Mouse (Mus musculus): ENCODE measurements around the gene Cd209e.
"Not testable (repeated sequence)": the region's sequence is repeated elsewhere in the genome, so short reads cannot be mapped to it uniquely, and the experiment has no call there.

Cd209e gene

DNA sequence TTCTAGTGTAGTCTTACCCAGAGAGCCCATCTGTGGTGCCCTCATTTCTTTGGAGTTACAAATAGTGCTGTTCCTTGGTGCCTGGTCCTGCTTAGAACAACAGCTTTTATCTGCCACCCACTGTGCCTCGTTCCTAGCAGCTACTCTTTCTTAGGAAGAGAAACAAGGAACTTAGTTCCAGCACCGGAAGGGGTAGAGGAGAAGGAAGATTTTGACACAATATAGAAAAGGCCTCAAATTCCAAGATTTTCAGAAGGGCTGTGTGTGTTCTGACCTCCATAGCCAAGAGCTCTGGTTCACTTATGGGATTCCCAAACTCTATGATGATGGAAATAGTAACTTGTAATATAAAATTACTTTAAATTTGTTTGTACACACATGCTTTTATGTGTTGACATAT is at the start of gene Cd209e:
Gene Cd209e (minus strand): TSS at position 101 of the 400 bp plus-strand sequence.
- DNase-seq: no peak

DNA sequence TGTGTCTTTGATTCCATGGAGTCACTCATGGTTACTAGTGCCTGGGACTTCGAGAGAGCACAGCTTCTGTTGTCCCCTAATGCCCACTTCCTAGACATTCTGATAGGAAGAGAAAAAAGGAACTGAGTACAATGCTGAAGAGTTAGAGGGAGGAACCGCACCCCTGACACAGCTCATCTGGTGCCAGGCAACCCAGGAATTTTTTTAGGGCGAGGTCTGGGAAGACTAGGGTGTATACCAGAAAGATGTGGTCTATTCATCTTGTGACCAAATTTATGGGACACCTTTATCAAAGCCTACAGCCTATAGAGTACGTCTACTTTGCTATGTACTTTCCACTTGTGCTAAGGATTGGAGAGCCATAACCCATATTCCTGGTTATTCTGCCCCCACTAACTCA is 24.3 kb upstream of the Cd209e start, which contains the start of gene Cd209d:
Gene Cd209d (minus strand): TSS at position 101 of the 400 bp plus-strand sequence.
- no peak for DNase-seq

DNA sequence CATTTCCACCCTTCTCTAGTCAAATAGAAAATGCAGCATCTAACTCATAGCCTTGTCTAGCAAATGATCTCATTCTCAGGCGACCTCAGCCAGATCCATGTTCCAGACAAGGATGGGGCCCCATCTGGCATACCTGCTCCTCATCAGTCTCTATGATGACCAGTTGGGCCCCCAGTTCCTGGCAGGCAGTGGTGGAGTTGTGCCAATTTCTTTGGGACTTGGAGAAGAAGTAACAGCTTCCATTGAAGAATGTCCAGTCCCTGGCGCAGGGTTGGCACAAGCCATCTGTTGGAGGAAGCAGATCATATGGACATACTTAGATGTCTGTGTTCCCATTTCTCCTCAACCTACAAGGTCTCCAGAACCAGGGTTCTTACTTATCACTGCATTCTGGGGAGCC is 22.0 kb upstream of the Cd209e start:
- DNase-seq: no peak

DNA sequence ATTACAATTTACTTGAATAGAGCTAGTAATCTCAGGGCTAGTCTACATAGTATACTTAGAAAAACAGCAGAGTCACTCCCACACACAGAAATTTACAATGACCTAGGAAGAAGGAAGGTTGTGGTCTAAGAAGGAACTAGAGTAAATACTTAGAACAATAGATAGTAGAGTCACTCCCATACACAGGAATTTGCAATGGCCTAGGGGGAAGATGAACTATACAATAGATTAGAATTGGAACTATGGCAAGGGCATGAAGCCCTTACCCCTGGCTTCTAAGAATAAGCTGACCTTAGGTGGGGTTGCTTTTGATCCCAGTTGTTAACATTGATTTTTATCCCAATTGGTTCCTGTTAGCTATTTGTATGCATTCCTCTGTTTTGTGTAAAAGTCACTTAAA is 8.6 kb upstream of the Cd209e start:
- not testable (repeated sequence) for DNase-seq

DNA sequence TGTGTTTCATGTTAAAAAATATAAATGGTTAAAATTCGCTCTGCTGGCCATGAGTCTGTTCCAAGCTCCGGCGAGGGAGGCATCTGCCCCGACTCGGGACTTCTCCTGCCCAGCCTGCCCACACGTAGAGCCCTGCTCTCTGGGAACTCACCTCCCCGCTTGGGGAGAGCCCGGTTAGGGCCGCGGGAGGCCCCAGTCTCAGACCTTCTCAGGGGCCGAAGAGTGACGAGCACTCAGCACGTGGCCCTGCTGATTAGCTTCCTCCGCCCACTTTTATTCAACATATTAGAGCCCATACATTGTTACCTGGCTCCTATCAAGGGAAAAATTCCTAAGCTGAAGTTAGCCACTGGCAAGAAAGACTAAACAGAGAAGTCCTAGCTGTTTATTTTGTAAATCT is 51.0 kb downstream of the Cd209e start:
- peak; percentile 51 for DNase-seq
